Comparison of ENCODE assay signal across 9 mouse cellular contexts in the genomic region with DNA sequence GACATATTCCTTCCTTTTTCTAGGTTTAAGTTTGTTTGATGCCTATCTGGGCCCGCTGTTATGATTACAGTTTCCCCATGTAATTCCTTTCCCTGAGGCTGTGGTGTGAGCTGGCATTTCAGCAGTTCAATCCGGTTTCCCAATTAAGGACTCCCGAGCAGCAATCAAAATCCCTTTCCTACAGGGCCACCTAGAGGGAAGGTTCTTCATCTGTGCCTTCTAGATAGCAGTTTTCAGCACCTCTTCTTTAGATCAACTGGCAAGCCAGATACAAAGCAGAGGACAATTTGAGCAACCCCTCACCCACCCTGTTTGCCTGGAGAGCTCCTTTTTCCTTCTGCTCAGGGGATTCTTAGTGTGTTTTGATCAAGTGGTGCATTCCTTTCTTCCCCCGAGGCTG. TPM values are rescaled to one million over a fixed set of nuclear protein-coding genes. Genes with fewer than 3 reads are reported as not detected.
DNase-seq lines count a peak whose midpoint lies in the region; ATAC-seq lines count a peak whose summit lies in the region.
"Had no signal": no experiment of that assay in that cellular context is flagged by ENCODE, and none has a peak within 500 bp of the region (broad histone marks: within the 10 kb centered on the region; RNA-seq: fewer than 3 reads in every experiment).

No protein-coding gene starts in this region.

- no peaks in the 10 kb centered on the region for H3K4me1 ChIP-seq in neural tube, embryonic 15.5 days
- no peaks in the 10 kb centered on the region for H3K4me1 ChIP-seq in midbrain, embryonic 10.5 days

- H3K9me3 ChIP-seq in neural tube, embryonic 15.5 days (replicated peaks): no peaks in the 10 kb centered on the region
- H3K9me3 ChIP-seq in midbrain, embryonic 10.5 days (replicated peaks): no peaks in the 10 kb centered on the region; the same call in 1 of the 2 replicates

- H3K27ac ChIP-seq in neural tube, embryonic 15.5 days (replicated peaks): no peak overlapping the region
- H3K27ac ChIP-seq in midbrain, embryonic 10.5 days (replicated peaks): no peak overlapping the region

- DNase-seq in cerebellum, adult 11 months: peak; percentile 35
- no peak for DNase-seq in cerebellum, adult 11-12 months
- DNase-seq in retina, embryonic 14.5 days (ENCODE audit: low spot score): peak; percentile 93
- no peak for DNase-seq in retina, postnatal 1 day
- DNase-seq in frontal cortex, postnatal 36 days (ENCODE audit: low spot score in 2 of 2): peak; percentile 43 to 71
- DNase-seq in mesoderm, embryonic 11.5 days (ENCODE audit: low read depth, low spot score): peak; percentile 84
- no peak for DNase-seq in midbrain, embryonic 10.5 days (ENCODE audit: low spot score)

- WGBS in neural tube, embryonic 15.5 days: 79% methylated on average over 4 of the region's 4 CpGs
- WGBS in midbrain, embryonic 10.5 days: 75% methylated on average over 4 of the region's 4 CpGs

- H3K4me2 ChIP-seq in neural tube, embryonic 15.5 days: no peak overlapping the region

- no peak overlapping the region for H3K9ac ChIP-seq in neural tube, embryonic 15.5 days (replicated peaks)

- peaks cover 4% of the 10 kb centered on the region; the same call in 1 of the 2 replicates for H3K27me3 ChIP-seq in neural tube, embryonic 15.5 days (replicated peaks)
- H3K27me3 ChIP-seq in midbrain, embryonic 10.5 days (ENCODE audit: low read depth, poor library complexity, severe bottlenecking): peaks cover 13% of the 10 kb centered on the region

- H3K36me3 ChIP-seq in neural tube, embryonic 15.5 days: peaks cover 34% of the 10 kb centered on the region
- H3K36me3 ChIP-seq in midbrain, embryonic 10.5 days: peaks cover 49% of the 10 kb centered on the region

- H3K4me3 ChIP-seq in neural tube, embryonic 15.5 days (replicated peaks): no peak overlapping the region
- no peak overlapping the region for H3K4me3 ChIP-seq in midbrain, embryonic 10.5 days

- no peak for ATAC-seq in neural tube, embryonic 15.5 days (ENCODE audit: low FRiP score)

RNA-seq across cellular contexts. Expression of gene Fgf23, which starts 14.0 kb away (rescaled TPM):
- polyA plus RNA-seq in neural tube, embryonic 15.5 days (2015; fragmentation: Nextera tagmentation; extraction: Ambion mirVana): 0.13 TPM in 1 of 2 replicates, not detected in the other
- 0.14 TPM in 1 of 2 replicates, not detected in the other for polyA plus RNA-seq in midbrain, embryonic 10.5 days (2016; fragmentation: Nextera tagmentation; extraction: Ambion mirVana)
- polyA plus RNA-seq: testis, adult 2 months had no signal

RNA-seq across cellular contexts. Expression of gene Tigar, which starts 22.6 kb away (rescaled TPM):
- polyA plus RNA-seq in neural tube, embryonic 15.5 days (2015; fragmentation: Nextera tagmentation; extraction: Ambion mirVana): 6.3 and 7.3 TPM in 2 replicates
- polyA plus RNA-seq in midbrain, embryonic 10.5 days (2016; fragmentation: Nextera tagmentation; extraction: Ambion mirVana): 6.8 and 8.7 TPM in 2 replicates

Comparison
In these comparisons a context has a peak if more than half of its experiments do, and no peak if none do; other contexts are left out.
1. DNase-seq: peak in cerebellum, adult 11 months (single experiment), retina, embryonic 14.5 days (single experiment), frontal cortex, postnatal 36 days (2 of 2) and mesoderm, embryonic 11.5 days (single experiment); none in cerebellum, adult 11-12 months (single experiment), retina, postnatal 1 day (single experiment) and midbrain, embryonic 10.5 days (single experiment).